Mouse (Mus musculus) induced T-regulatory cell, adult 2 months (primary cell): ENCODE results near the gene Cbx4.

Experiments
- DNase-seq: peaks from one replicate; pipeline ENCODE4 v3.0.0-alpha.2; 2012; ENCODE audit warnings: low read depth

Cbx4 gene

DNA sequence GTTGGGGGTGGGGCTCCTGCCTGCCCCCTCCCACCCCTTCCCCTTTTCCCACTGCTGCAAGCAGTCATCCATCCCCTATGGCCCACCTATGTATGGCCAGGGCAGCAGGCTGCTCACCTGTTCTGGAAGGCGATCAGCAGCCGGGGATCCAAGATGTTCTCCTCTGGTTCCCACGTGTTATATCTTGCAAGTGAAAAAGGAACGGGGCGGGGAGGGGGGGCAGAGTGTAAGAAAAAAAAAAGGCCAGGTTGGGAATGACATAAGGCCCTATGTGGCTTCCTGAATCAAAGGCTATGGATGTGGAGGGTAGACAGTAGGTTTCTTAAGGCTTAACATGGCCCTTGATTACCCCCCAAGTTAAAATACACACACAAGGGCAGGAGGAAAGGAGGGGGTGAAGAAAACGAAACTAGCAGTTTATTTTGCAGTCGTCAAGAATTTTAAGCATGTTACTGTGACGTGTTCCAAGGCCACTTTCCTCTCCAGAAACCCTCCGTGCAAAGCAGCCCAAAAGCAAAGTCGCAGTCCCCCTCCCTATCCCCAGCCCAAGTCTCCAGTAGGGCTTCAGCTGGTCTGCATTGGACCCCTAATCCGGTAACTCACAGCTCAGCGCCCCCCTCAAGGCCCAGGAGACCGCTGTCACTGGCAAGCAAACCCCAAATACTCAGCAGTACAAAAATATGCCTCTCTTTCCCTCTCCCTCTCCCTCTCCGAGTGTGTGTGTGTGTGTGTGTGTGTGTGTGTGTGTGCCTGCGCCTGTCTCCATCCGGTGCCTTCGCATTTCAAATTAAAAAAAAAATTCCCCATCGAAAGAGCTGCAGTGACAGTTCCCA is 1.4 kb downstream of the Cbx4 start:
- DNase-seq = peak; percentile 82

DNA sequence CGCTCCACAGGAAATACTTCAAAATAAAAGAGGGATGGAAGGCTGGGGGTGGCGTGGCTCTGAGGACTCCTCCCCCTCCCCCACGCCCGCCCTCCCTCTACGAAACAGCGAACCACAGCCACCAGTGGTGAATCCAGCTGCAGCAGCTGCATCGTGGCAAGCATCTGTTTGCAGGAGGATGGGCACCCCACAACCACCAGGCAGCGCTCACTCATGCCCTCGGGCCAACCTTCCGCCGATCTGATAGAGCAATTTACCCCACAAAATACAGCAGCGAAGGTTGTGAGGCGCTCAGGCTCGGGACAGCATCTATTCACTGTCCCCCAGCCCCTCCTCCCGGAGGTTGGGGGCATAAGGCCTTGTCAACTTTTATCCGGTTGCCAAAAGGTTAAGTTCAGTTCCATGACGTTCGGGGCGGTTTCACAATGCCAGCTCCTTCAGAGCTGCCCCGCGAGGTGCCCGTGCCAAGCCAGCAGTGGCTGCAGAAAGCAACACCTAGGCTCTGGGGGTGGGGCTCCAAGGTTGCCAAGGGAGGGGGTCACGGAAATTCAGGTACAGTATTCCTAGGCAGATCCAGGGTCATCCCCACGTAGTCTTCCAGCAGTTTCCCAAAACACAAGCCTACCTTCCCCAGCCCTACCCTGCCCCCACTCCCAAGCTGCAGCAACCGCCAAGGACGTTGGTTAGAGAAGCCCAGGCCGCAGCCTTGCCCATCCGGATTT is 2.1 kb downstream of the Cbx4 start:
- DNase-seq = peak; percentile 90

DNA sequence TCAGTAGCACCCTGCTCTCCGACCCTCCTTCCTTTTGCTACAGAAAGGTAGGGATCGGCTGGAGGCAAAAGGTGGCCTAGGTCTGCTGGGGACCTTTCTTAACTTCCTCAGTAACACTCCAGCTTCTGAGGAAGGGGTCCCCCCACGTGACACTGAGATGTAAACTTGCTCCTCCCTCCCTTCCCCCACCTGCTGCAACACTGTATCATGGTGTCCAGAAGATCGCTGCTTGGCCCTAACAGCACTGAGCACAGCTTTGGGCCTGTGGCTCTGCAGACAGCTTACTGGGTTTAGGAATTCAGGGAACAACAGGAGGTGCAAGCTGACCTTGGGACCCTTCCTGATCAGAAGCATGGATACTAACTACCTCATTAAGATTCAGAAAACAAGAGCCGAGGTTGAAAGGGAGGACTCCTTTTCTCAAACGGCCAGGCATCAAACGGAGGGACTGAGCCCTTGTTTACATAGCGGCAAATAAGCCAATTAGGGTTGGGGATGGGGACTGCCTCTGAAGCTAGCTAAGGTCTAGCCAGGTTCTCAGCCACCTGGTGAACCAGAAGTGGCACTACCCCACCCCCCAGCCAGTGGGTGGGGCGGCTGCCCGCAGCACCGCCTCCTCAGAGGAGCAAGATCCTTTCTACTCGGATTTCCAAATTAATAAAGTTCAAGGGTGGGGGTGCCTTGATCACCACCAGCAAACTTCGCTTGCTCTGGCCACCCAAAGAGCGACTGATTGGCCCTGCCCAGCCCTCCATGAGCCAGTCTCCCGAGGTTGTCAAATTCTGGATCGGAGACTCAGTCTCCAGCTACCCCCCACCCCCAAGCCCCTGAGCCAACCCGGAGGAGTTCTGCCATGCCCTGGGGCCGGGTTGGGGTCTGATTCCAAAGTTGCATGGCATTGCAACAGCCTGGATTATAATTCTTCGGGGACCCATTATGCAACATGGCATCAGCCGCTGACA is 3.1 kb downstream of the Cbx4 start:
- peak; percentile 69 for DNase-seq

- DNase-seq = peak; percentile 64
Observed at GRCm38 (mm10) chr11:119081839-119082637, 4.0 kb downstream of the Cbx4 start.

GRCm38 (mm10) chr11:119081148-119081838 is 4.7 kb downstream of the Cbx4 start:
- no peak for DNase-seq

DNA sequence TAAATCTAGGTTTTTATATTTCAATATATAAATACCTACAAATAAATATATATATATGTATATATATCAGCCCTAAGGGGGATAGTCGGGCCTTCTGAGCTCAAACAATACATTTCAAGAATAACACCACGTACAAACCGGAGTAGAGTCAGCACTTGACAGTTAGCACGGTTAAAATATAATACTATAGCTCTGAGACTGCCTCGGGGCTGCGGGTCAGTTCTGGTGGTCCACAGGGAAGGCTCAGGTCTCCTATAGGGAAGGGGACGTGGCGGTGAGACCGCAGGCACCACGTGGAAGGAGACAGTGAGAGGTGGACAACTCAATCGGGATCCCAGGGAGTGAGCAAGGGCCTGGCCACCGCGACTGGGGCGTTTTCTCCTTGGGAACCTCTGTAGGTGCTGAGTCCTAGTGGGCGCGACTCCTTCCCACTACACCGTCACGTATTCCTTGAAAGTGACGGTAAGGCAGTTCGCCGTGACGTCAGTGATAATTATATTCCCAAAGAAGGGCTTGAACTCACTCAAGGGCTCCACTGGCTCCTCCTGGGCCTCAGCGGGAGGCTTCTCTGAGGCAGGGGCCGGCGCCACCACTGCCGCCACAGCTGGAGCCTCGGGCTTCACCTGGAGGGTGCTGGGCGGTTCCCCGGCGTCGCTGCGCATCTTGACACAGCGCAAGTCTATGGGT is 5.4 kb downstream of the Cbx4 start:
- DNase-seq = no peak

GRCm38 (mm10) chr11:119079445-119079837 is 6.6 kb downstream of the Cbx4 start:
- DNase-seq = no peak

GRCm38 (mm10) chr11:119078691-119079444 is 7.2 kb downstream of the Cbx4 start:
- DNase-seq = no peak

- peak; percentile 30 for DNase-seq
Observed at GRCm38 (mm10) chr11:119077755-119078154, 8.3 kb downstream of the Cbx4 start.

DNA sequence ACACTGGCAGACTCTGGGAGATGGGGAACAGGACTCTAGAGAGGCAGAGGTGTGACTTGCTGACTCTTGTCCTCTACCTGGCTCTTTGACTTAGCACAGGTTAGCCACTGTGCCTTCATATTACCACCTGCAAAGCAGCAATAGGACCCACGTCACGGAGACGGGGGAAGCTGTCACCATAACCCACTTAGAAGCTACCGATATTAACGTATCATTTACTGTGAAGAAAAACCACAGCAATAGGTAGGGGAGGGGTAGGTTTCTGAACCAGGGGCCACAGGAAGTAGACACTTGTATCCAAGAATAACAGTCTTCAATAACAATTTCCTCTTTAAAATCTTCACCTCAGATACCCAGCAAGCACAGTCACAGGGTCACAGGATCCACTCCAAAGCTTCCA is 10.2 kb downstream of the Cbx4 start:
- peak; percentile 84 for DNase-seq

GRCm38 (mm10) chr11:119073876-119074433 is 12.1 kb downstream of the Cbx4 start:
- DNase-seq = peak; percentile 7

GRCm38 (mm10) chr11:119072986-119073385 is 13.0 kb downstream of the Cbx4 start:
- no peak for DNase-seq

DNA sequence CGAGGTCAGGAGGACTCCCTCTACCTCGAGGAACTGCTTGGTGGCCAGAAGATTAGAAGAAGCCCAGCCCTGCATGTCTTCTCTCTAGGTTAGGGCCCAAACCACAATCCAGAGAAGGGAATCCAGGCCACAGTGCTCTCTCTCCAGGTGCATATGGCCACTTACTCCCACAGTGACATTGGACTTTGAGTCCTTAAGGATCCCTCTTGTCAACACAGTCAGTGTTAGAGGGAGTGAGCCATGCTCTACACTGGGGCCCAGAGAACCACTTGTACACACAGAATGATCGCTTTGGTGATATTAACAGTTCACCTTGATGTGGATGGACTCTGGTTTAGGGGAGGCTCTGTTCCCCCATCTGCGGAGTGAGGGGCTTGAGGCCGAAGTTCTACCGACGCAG is 13.8 kb downstream of the Cbx4 start:
- DNase-seq = peak; percentile 9

DNA sequence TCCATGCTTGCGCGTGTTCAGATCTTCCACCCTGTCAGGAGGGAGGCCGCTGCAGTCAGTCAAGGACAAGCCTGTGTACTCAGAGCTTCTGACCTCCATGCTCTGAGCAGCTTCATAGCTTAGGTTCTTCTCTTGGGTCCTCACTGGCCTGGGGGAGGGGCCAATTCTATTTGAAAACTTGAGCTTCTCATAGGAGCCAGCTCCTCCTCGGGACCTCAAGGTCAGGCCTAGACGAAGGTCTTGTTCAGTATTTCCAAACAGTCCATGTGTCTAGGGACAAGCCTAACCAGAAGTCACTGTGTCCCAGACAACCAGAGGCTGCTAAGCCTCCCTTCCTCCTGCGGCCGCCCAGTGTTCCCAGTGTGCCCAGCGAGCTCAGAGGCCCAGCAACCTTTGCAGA is 19.2 kb downstream of the Cbx4 start:
- no peak for DNase-seq

DNA sequence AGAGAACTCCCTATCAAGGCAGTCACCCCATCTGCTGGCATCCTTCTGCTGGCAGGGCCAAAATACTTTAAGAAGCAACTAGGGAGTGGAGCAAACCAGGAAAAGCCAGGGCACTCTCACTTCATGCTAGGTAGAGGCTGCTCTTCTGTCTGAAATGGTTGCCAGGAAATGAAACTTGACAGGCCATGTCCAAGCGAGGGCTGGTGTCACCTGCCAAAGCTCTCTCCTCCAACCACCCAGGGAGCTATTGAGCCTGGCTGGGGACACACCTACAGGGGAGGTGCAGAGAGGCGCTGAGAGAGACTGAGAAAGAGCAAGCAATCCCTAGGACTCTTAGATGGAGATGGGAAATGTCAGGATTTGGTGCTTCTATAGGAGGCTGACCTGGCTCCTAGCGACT is 26.8 kb downstream of the Cbx4 start:
- peak; percentile 40 for DNase-seq

DNA sequence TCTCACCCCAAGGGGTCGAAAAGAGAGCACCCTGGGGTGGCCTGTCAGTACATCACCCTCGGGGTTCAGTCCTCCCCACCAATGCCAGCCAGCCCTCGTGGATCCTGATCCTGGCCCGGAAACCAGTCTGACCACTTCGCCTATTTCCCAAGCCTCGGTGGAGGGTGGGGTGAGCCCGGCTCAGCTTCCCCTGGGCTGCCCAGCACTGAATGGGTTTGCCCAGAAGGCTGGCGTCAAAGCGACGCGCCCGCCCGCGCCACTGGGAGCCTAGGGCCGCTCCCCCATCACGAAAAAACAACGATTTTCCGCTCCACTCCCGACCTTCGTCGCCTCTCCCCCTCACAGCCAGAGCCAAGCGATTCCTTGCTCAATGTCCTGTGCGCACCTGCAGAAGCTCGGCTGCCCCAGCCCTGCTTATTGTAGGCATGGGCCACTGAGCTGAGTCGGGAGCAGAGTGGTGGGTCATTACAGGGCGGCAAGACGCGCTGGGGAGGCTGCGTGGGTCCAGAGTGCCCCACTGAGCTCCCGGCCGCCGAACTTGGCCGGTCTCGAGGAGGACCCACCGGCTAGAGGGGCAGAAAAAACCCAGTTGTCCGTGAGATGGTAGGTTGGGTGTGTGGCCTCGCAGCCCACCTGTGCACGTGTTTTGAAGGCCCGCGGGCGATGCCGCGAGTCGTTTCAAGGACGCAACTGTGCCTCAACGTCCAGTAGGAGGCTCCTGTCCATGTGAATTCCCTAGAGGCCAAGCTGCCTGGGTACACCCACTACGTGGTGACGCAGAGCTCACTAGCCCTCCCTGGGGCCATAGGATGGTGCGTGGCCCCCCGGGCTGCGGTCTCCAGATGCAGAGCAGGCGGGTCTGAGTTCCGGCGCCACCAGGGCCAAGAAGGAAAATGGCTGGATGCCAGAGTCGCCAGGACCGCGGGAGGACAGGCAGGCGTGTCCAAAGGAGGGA is 27.7 kb downstream of the Cbx4 start:
- peak; percentile 50 for DNase-seq

- DNase-seq = no peak
Observed at GRCm38 (mm10) chr11:119057291-119057690, 28.7 kb downstream of the Cbx4 start.
